Mouse (Mus musculus): ENCODE data around the gene Nfix. TPM values are rescaled to one million over a fixed set of nuclear protein-coding genes. Genes with fewer than 3 reads are reported as not detected.

Gene Nfix
- polyA plus RNA-seq, 1 experiment from 2014 or later: 145 TPM

DNA sequence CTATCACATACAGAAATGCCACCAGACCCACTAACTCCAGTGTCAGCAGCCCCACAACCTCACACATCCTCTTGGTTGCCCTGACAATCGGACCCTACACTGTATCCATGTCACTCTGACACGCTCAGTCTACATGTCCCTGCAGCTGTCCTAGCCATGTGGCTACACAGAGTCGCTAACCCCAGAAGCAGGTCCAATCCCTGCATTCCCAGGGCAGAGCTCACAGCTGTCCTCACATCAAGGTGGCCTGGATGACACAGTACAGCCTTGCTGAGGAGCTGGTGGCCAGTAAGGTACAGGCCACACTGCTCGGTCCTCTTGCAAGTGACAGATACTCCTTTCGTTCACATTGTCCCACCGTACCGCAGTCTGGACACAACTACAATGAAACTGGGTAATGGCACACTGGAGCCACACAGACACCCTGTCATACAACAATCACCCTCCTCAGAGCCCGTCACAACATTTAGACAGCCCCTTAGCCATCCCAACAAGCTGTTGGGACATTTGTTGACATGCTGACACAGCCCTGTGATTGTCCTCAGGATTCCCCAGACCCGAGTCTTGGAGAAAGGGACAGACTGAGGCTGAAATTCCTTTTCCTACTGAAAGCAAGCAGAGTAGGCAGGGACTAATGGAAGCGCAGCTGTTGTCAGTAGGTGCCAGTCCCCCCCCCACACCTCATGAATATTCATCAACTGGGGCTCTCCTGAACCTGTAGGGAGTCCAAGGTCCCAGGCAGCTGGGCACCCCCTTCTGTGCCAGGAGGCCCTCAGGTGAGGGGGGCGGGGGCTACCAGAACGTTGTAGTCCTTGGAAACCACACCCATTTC lies 9.2 kb upstream of the Nfix start:
- WGBS: 39% methylated on average over 12 of the region's 12 CpGs
- no peaks in the 10 kb centered on the region for H3K36me3 ChIP-seq (ENCODE audit: poor library complexity, severe bottlenecking)
- H3K27me3 ChIP-seq: peaks cover 18% of the 10 kb centered on the region; the same call in 1 of the 2 replicates
- peak; percentile 20 for ATAC-seq
- peaks cover 52% of the 10 kb centered on the region for H3K4me1 ChIP-seq
- peak overlapping the region; percentile 49 for H3K27ac ChIP-seq
- no peak overlapping the region for H3K4me3 ChIP-seq
- H3K4me2 ChIP-seq: no peak overlapping the region
- H3K9ac ChIP-seq: no peak overlapping the region
- no peaks in the 10 kb centered on the region for H3K9me3 ChIP-seq (replicated peaks)

GRCm38 (mm10) chr8:84806031-84806430 lies 5.9 kb upstream of the Nfix start:
- Histone ChIP-seq H3K4me1 (peaks cover 32% of the 10 kb centered on the region), H3K27me3 (peaks cover 48% of the 10 kb centered on the region), H3K4me3 (no peak overlapping the region), H3K36me3 (ENCODE audit: poor library complexity, severe bottlenecking) (no peaks in the 10 kb centered on the region), H3K4me2 (no peak overlapping the region), H3K9ac (no peak overlapping the region), H3K9me3 (replicated peaks) (no peaks in the 10 kb centered on the region), H3K27ac (no peak overlapping the region)
- 95% methylated on average over 5 of the region's 5 CpGs for WGBS
- no peak for ATAC-seq

DNA sequence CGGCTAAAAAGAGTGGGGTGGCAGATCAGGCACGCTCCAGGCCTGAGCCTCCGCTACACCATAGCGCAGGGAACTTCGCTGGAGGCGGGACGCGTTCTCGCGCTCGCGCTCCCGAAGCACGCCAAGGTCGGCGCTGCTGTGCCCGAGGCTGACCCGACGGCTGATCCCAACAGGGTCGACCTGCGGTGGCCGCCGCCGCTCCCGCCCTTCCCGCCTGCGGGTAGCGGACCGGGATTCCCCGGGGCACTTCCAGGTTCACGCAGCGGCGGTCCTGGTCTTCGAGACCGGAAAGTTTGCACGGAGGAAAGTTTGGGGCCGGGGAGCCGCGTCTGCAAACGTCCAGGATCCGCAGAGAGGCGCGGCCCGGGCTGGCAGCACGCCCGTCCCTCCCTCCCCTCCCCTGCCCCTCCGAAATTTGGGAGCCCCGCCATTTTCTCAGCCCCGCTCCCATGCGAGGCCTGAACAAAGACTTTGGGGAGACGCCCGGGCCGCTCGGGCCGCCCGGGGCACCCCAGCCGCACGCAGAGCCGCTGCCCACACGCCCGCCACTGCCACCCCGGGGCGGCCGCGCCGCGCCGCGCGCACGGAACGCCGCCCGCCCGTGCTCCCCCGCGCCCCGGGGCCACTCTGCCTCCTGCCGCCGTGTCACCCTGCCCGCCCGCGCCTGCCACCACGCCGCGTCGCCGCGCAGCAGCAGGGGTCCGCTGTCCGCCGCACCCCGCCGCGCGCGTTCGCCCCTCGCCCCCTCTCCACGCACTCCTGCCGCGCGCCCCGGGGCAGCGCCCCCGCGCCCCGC lies 810 bp downstream of the Nfix start:
- H3K36me3 ChIP-seq (ENCODE audit: poor library complexity, severe bottlenecking): 0 out of 2 replicates have a peak, but pooled peaks cover 6% of the 10 kb centered on the region
- 1% methylated on average over 51 of the region's 108 CpGs for WGBS
- peaks cover 82% of the 10 kb centered on the region for H3K27me3 ChIP-seq
- no peak for ATAC-seq
- H3K4me3 ChIP-seq: peak overlapping the region; percentile 81
- no peaks in the 10 kb centered on the region for H3K9me3 ChIP-seq (replicated peaks)
- H3K4me2 ChIP-seq: peak overlapping the region; percentile 78
- H3K9ac ChIP-seq: peak overlapping the region; percentile 98
- peak overlapping the region; percentile 86 for H3K27ac ChIP-seq
- peaks cover 69% of the 10 kb centered on the region for H3K4me1 ChIP-seq

DNA sequence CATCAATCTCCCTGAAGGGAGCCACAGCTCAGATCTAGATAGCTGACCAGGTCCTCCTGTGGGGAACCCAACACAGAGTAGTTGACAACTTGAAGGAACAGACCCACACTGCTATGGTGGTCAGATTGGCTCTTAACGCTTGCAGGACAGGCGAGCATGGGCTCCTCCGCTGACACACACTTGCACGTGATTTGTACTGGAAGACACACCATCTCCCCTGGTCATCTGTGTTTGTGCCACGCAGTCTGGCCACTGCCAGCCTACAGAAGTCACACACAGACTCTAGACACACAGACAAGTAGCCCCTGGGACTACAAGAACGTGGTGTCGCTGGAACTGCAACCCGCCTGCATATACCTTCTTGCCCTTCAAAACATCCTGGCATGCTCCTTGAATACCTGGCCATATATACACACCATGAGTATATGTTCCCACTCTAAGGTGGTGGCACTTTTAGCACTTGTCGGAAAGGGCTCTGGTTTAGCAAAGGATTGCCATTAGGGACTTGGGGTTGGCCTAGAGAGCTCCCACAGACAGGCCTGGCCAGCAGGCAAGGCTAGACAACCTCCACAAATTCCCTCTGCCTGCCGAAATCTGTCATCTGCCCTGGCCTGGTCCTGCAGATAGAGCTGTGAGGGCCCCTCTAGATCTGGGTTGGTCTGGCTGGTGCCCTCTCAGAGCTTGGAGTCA lies 1.6 kb downstream of the Nfix start:
- 44% methylated on average over 10 of the region's 10 CpGs for WGBS
- no peaks in the 10 kb centered on the region for H3K9me3 ChIP-seq (replicated peaks)
- peak overlapping the region; percentile 86 for H3K27ac ChIP-seq
- peaks cover 76% of the 10 kb centered on the region for H3K4me1 ChIP-seq
- no peak for ATAC-seq
- peak overlapping the region; percentile 78 for H3K4me2 ChIP-seq
- H3K9ac ChIP-seq: peak overlapping the region; percentile 98
- 0 out of 2 replicates have a peak, but pooled peaks cover 6% of the 10 kb centered on the region for H3K36me3 ChIP-seq (ENCODE audit: poor library complexity, severe bottlenecking)
- H3K4me3 ChIP-seq: peak overlapping the region; percentile 81
- H3K27me3 ChIP-seq: peaks cover 82% of the 10 kb centered on the region

DNA sequence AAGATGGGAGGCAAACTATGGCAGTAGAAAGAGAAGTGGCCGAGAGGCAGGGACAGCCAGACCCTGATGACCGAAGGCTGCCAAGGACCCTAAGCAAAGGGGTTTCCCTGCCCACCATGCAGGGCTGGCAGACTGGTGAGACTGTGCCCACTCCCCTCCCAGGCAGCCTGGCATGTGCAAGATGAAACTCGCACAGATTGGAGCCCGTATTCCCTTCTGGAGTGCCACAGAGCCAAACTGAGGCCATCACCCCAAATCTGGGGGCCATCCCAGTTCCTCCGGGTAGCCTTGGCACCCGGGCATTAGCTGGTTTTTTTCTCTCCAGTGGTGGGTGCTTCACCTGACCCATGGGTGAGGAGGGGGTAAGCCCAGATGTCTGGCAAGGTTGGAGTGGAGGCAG lies 2.2 kb downstream of the Nfix start:
- peak overlapping the region; percentile 98 for H3K9ac ChIP-seq
- H3K4me1 ChIP-seq: peaks cover 78% of the 10 kb centered on the region
- WGBS: 61% methylated on average over 6 of the region's 6 CpGs
- H3K4me2 ChIP-seq: peak overlapping the region; percentile 78
- H3K27me3 ChIP-seq: peaks cover 82% of the 10 kb centered on the region
- H3K27ac ChIP-seq: peak overlapping the region; percentile 86
- H3K36me3 ChIP-seq (ENCODE audit: poor library complexity, severe bottlenecking): 0 out of 2 replicates have a peak, but pooled peaks cover 6% of the 10 kb centered on the region
- ATAC-seq: no peak
- peak overlapping the region; percentile 81 for H3K4me3 ChIP-seq
- H3K9me3 ChIP-seq (replicated peaks): no peaks in the 10 kb centered on the region

- Histone ChIP-seq H3K27ac (peak overlapping the region; percentile 86), H3K9ac (peak overlapping the region; percentile 98), H3K4me1 (peaks cover 84% of the 10 kb centered on the region), H3K36me3 (ENCODE audit: poor library complexity, severe bottlenecking) (0 out of 2 replicates have a peak, but pooled peaks cover 6% of the 10 kb centered on the region), H3K27me3 (peaks cover 80% of the 10 kb centered on the region), H3K9me3 (replicated peaks) (no peaks in the 10 kb centered on the region), H3K4me2 (peak overlapping the region; percentile 78), H3K4me3 (peak overlapping the region; percentile 81)
- ATAC-seq: no peak
- 72% methylated on average over 15 of the region's 15 CpGs for WGBS
These were observed 2.8 kb downstream of the Nfix start for GRCm38 (mm10) chr8:84797256-84797797.

DNA sequence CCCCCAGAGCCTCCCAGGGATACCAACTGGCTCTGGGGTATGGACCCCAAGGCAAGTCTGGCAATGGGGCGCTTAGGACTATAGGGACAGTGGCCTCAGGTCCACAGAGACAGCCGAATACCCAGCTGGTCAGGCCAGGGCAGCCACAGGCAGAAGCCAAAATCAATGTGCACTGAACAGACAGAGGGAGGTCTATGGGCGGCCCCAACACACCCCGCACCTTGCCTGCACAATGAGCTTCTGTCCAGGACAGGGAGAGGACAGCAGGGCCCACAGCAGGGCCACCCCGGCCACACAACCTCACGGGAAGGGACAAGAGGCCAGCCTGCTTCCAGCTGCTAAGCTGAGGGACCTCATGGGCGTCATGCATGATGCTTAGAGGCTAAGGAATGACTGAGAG lies 5.7 kb downstream of the Nfix start:
- no peak overlapping the region for H3K4me3 ChIP-seq
- no peaks in the 10 kb centered on the region for H3K9me3 ChIP-seq (replicated peaks)
- ATAC-seq: peak; percentile 11
- peaks cover 77% of the 10 kb centered on the region for H3K27me3 ChIP-seq
- H3K4me2 ChIP-seq: peak overlapping the region; percentile 53
- H3K27ac ChIP-seq: peak overlapping the region; percentile 98
- 0 out of 2 replicates have a peak, but pooled peaks cover 6% of the 10 kb centered on the region for H3K36me3 ChIP-seq (ENCODE audit: poor library complexity, severe bottlenecking)
- H3K9ac ChIP-seq: peak overlapping the region; percentile 59
- peaks cover 94% of the 10 kb centered on the region for H3K4me1 ChIP-seq
- WGBS: 35% methylated on average over 7 of the region's 7 CpGs

DNA sequence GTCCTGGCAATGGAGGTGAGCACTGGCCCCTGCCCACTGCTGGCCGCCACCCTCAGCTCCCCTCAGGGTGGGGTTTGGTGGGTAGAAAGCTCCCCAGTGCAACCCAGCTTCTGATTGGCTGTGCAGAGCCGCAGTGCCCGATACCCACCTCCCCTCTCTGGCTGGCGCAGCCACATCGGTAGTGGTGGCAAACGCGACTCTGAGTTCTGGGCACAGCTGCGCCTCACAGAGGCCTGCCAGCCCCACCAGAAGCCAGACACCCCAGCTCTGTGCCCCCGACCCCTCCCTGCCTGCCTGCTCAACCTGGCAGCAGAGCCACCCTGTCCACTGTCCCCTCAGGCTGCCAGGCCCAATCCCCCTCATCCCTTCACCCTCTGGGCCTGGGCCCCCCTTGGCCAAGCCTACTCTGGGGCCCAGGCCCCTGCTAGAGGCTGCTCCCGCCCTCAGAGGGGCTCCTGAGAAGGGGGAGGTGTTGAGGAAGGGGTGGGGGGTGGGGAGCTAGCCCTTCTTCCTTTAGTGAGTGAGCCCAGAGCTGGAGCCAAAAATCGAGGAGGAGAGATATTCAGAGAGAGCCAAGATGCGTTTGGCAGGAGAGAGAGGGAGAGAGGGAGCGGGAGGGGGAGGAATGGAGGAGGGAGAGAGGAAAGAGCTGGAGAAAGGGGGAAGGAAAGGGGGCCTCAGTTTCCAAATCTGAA lies 6.2 kb downstream of the Nfix start:
- peaks cover 77% of the 10 kb centered on the region for H3K27me3 ChIP-seq
- peak; percentile 87 for ATAC-seq

DNA sequence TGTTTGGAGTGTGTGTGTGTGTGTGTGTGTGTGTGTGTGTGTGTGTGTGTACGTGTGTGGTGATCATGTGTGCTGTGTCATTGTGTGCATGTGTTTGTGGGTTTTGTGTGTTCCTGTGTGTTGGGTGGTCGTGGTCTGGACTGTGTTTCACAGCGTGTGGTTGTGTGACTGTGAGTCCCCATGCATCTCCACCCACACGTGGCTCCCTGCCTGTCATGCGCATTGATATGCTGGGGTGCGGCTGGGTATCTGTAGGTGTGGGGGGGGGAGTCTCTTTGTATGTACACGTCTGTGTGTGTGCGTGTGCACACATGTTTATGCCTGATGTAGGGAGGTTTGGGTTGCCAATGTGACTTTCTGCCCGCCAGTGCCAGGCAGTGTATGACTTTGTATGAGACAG lies 7.0 kb downstream of the Nfix start:
- 76% methylated on average over 9 of the region's 9 CpGs for WGBS
- Histone ChIP-seq H3K27ac (peak overlapping the region; percentile 98), H3K4me3 (no peak overlapping the region), H3K9me3 (replicated peaks) (no peaks in the 10 kb centered on the region), H3K27me3 (peaks cover 77% of the 10 kb centered on the region), H3K36me3 (ENCODE audit: poor library complexity, severe bottlenecking) (0 out of 2 replicates have a peak, but pooled peaks cover 6% of the 10 kb centered on the region), H3K9ac (no peak overlapping the region), H3K4me1 (peaks cover 94% of the 10 kb centered on the region), H3K4me2 (peak overlapping the region; percentile 53)
- no peak for ATAC-seq

More for the DNA sequence above, 6.2 kb downstream of the Nfix start:
- Histone ChIP-seq H3K9me3 (replicated peaks) (no peaks in the 10 kb centered on the region), H3K4me2 (peak overlapping the region; percentile 53), H3K4me1 (peaks cover 94% of the 10 kb centered on the region), H3K36me3 (ENCODE audit: poor library complexity, severe bottlenecking) (0 out of 2 replicates have a peak, but pooled peaks cover 6% of the 10 kb centered on the region), H3K9ac (peak overlapping the region; percentile 59), H3K4me3 (peak overlapping the region; percentile 12; the same call in 1 of the 2 replicates), H3K27ac (peak overlapping the region; percentile 98)
- 34% methylated on average over 13 of the region's 13 CpGs for WGBS

DNA sequence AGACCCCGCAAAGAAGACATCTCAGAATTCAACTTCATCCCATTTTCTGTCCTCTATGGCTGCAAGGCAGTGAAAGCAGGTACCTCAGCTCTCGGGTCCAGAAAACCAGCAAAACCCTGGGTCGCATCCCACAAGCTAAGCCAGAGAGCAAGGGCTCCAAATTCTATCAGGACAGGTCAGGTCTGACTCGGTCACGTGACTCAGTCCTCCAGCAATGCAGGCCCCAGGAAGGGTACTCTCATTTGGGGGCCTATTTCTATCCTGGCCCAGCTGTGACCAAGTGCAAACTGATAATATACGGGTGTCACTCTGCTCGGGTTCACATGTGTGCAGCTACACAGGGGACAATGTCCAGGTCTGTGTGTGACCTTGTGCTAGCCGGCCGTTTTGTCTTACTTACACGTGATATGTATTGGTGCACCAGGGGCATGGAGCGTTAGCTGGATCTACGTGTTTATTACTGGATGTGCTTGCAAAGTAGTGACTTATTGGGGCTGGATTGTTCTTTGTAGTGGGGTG lies 7.7 kb downstream of the Nfix start:
- Histone ChIP-seq H3K4me2 (peak overlapping the region; percentile 53; the same call in 1 of the 2 replicates), H3K4me3 (no peak overlapping the region), H3K4me1 (peaks cover 94% of the 10 kb centered on the region), H3K9ac (no peak overlapping the region), H3K9me3 (replicated peaks) (no peaks in the 10 kb centered on the region), H3K27ac (peak overlapping the region; percentile 98), H3K36me3 (ENCODE audit: poor library complexity, severe bottlenecking) (peaks cover 7% of the 10 kb centered on the region; the same call in 1 of the 2 replicates), H3K27me3 (peaks cover 77% of the 10 kb centered on the region)
- 66% methylated on average over 12 of the region's 12 CpGs for WGBS
- ATAC-seq: no peak
